Mouse (Mus musculus) thymus, adult 2 months (tissue): Measurements from ENCODE around the gene Lrch1.

ENCODE experiments used
- CTCF ChIP-seq: fragments of 200-500 bp; IDR thresholded peaks from 2 replicates; pipeline ENCODE4 v1.5.1; 2012; ENCODE audit warnings: mild to moderate bottlenecking, control low read depth, low read length, moderate library complexity, borderline replicate concordance; ENCODE audit not compliant: control insufficient read depth, poor library complexity, insufficient read depth; ENCODE audit errors: extremely low read depth
- POLR2A ChIP-seq: fragments of 200-500 bp; IDR thresholded peaks from 2 replicates; pipeline ENCODE4 v1.6.1; 2012; ENCODE audit warnings: mild to moderate bottlenecking, low read length, control low read depth, moderate library complexity; ENCODE audit not compliant: control insufficient read depth, poor library complexity, insufficient read depth; ENCODE audit errors: extremely low read depth

- TF ChIP-seq POLR2A, result no peak
- no peak for TF ChIP-seq CTCF
Observed at GRCm38 (mm10) chr14:74986527-74986926, 38.9 kb upstream of the Lrch1 start.
